Mouse (Mus musculus) limb, embryonic 11.5 days (tissue): ENCODE data around the gene Acp7. TPM values are rescaled to one million over a fixed set of nuclear protein-coding genes. Genes with fewer than 3 reads are reported as not detected.

Experiments used
- ATAC-seq: fragments of 200-750 bp; cut with Nextera tagmentation; 2 replicates; pipeline ENCODE4 v1.8.0; 2017; ENCODE audit warnings: low read depth; ENCODE audit not compliant: insufficient number of reproducible peaks, low FRiP score, low TSS enrichment
- DNase-seq: peaks from one replicate; pipeline ENCODE4 v3.0.0-alpha.2; 2015; ENCODE audit warnings: low spot score
- H3K27ac ChIP-seq: fragments of 300-500 bp; sonication (generic); replicated peaks from 2 replicates; pipeline ENCODE4 v1.5.1; 2014; ENCODE audit warnings: low read depth, mild to moderate bottlenecking, low read length
- H3K27me3 ChIP-seq: fragments of 300-500 bp; sonication (generic); 2 replicates; pipeline ENCODE4 v1.6.1; 2014; ENCODE audit warnings: mild to moderate bottlenecking, low read length, mixed read lengths; ENCODE audit not compliant: control insufficient read depth, insufficient read depth
- H3K36me3 ChIP-seq: fragments of 300-500 bp; sonication (generic); 2 replicates; pipeline ENCODE4 v1.6.1; 2014; ENCODE audit warnings: mild to moderate bottlenecking, low read length, moderate library complexity, mixed read lengths; ENCODE audit not compliant: control insufficient read depth, insufficient read depth
- H3K4me1 ChIP-seq: fragments of 300-500 bp; sonication (generic); 2 replicates; pipeline ENCODE4 v1.6.1; 2014; ENCODE audit warnings: low read length, mixed read lengths; ENCODE audit not compliant: control insufficient read depth, insufficient read depth
- H3K4me2 ChIP-seq: fragments of 300-500 bp; sonication (generic); 2 replicates; pipeline ENCODE4 v1.6.1; 2014; ENCODE audit warnings: low read depth, mild to moderate bottlenecking, moderate library complexity; ENCODE audit not compliant: severe bottlenecking
- H3K4me3 ChIP-seq: fragments of 300-500 bp; sonication (generic); 2 replicates; pipeline ENCODE4 v1.5.1; 2014; ENCODE audit warnings: low read depth, low read length
- H3K9ac ChIP-seq: fragments of 300-500 bp; sonication (generic); 2 replicates; pipeline ENCODE4 v1.6.1; 2014; ENCODE audit warnings: mild to moderate bottlenecking, low read length
- H3K9me3 ChIP-seq: fragments of 300-500 bp; sonication (generic); 2 replicates; pipeline ENCODE4 v1.6.1; 2016; ENCODE audit warnings: low read length; ENCODE audit not compliant: control insufficient read depth
- WGBS: fragments of 180-500 bp; shearing (Covaris S2); extraction: QIAGEN DNeasy Blood & Tissue Kit; methylation state at CpG from one replicate; pipeline ENCODE4 v1.1.7; 2014; 5-methylcytosine and 5-hydroxymethylcytosine counted together
- polyA plus RNA-seq: library from polyadenylated mRNA; unstranded; fragments of >200 nt; fragmentation: Nextera tagmentation; extraction: Ambion mirVana; gene quantifications from 2 replicates; pipeline ENCODE4 v1.2.1, GENCODE M21; 2014

Gene Acp7
- polyA plus RNA-seq, 1 experiment from 2014 or later: not detected

GRCm38 (mm10) chr7:28567539-28567938, 63.6 kb downstream of the Acp7 start:
- no peak for DNase-seq
- H3K4me2 ChIP-seq: no peak overlapping the region
- no peaks in the 10 kb centered on the region for H3K9me3 ChIP-seq
- no peak for ATAC-seq
- no peaks in the 10 kb centered on the region for H3K27me3 ChIP-seq
- no peaks in the 10 kb centered on the region for H3K4me1 ChIP-seq
- H3K9ac ChIP-seq: no peak overlapping the region
- peaks cover 22% of the 10 kb centered on the region for H3K36me3 ChIP-seq
- H3K4me3 ChIP-seq: no peak overlapping the region
- H3K27ac ChIP-seq: no peak overlapping the region
- 88% methylated on average over 4 of the region's 4 CpGs for WGBS

- ATAC-seq (no peak), DNase-seq (no peak)
- Histone ChIP-seq H3K36me3 (peaks cover 30% of the 10 kb centered on the region), H3K4me1 (no peaks in the 10 kb centered on the region), H3K9ac (no peak overlapping the region), H3K4me3 (no peak overlapping the region), H3K27ac (no peak overlapping the region), H3K9me3 (no peaks in the 10 kb centered on the region), H3K4me2 (no peak overlapping the region), H3K27me3 (no peaks in the 10 kb centered on the region)
- WGBS: 84% methylated on average over 5 of the region's 5 CpGs
Measured at GRCm38 (mm10) chr7:28565407-28565806, 65.7 kb downstream of the Acp7 start.

GRCm38 (mm10) chr7:28562951-28563350, 68.2 kb downstream of the Acp7 start:
- H3K4me1 ChIP-seq: no peaks in the 10 kb centered on the region
- no peak overlapping the region for H3K4me2 ChIP-seq
- H3K27me3 ChIP-seq: no peaks in the 10 kb centered on the region
- H3K9ac ChIP-seq: no peak overlapping the region
- WGBS: 91% methylated on average over 13 of the region's 13 CpGs
- no peak overlapping the region for H3K4me3 ChIP-seq
- DNase-seq (no peak), ATAC-seq (no peak)
- H3K36me3 ChIP-seq: peaks cover 36% of the 10 kb centered on the region
- no peaks in the 10 kb centered on the region for H3K9me3 ChIP-seq
- H3K27ac ChIP-seq: no peak overlapping the region

- WGBS: 93% methylated on average over 13 of the region's 13 CpGs
- Histone ChIP-seq H3K27me3 (no peaks in the 10 kb centered on the region), H3K4me1 (no peaks in the 10 kb centered on the region), H3K9me3 (no peaks in the 10 kb centered on the region), H3K4me2 (no peak overlapping the region), H3K27ac (no peak overlapping the region), H3K9ac (no peak overlapping the region), H3K4me3 (no peak overlapping the region), H3K36me3 (peaks cover 32% of the 10 kb centered on the region)
- ATAC-seq: no peak
- no peak for DNase-seq
Measured at GRCm38 (mm10) chr7:28562371-28562770, 68.8 kb downstream of the Acp7 start.

DNA sequence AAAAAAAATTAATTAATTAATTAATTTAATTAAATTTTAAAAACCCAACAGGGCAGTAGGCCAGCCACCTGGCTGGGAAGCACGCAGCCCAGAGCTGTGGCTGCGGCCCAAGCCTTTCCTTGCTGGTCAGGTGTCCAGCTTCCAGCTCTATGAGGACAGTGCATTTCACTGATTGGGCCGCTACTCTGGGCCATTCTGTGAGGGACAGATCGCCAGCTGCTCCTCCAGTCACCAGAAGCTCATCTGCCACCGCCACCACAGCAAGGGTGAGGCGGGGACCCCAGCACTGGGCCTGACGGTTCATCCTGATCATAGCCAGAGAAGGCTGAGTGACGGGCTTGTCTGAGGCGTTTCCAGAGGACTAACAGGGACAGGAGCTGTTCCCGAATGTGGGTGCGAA, 69.2 kb downstream of the Acp7 start:
- Histone ChIP-seq H3K4me3 (no peak overlapping the region), H3K9me3 (no peaks in the 10 kb centered on the region), H3K27ac (no peak overlapping the region), H3K4me1 (no peaks in the 10 kb centered on the region), H3K27me3 (no peaks in the 10 kb centered on the region), H3K4me2 (no peak overlapping the region), H3K9ac (no peak overlapping the region), H3K36me3 (peaks cover 31% of the 10 kb centered on the region)
- no peak for ATAC-seq
- 89% methylated on average over 11 of the region's 11 CpGs for WGBS
- no peak for DNase-seq

DNA sequence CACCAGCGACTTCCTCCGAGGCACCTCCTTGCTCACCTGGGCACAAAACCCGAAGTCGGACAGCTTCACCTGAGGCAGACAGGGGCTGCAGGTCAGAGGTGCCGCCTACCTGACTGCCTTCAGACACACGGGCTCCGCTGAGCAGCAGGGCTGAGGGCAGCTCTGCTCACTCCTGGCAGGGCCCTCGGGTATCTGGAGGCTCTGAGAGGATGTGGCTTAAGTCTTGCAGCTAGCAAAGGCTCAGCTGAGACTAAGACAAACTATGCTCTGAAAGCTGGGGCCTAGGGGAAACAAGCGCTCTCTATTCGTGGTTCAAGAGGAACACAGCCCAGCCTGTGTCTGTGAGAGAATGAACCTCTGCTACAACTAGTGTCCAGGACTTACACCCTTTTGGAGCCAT, 70.3 kb downstream of the Acp7 start:
- Histone ChIP-seq H3K36me3 (peaks cover 29% of the 10 kb centered on the region), H3K27ac (no peak overlapping the region), H3K27me3 (no peaks in the 10 kb centered on the region), H3K4me1 (no peaks in the 10 kb centered on the region), H3K9me3 (no peaks in the 10 kb centered on the region), H3K4me3 (no peak overlapping the region), H3K4me2 (no peak overlapping the region), H3K9ac (no peak overlapping the region)
- 95% methylated on average over 10 of the region's 10 CpGs for WGBS
- DNase-seq (no peak), ATAC-seq (no peak)

- Histone ChIP-seq H3K27ac (no peak overlapping the region), H3K9ac (no peak overlapping the region), H3K4me3 (no peak overlapping the region), H3K36me3 (peaks cover 16% of the 10 kb centered on the region), H3K4me1 (no peaks in the 10 kb centered on the region), H3K9me3 (no peaks in the 10 kb centered on the region), H3K27me3 (no peaks in the 10 kb centered on the region), H3K4me2 (no peak overlapping the region)
- ATAC-seq: no peak
- no peak for DNase-seq
- 45% methylated on average over 4 of the region's 4 CpGs for WGBS
Measured at GRCm38 (mm10) chr7:28558486-28558885, 72.6 kb downstream of the Acp7 start.

GRCm38 (mm10) chr7:28557708-28558107, 73.4 kb downstream of the Acp7 start:
- no peak for ATAC-seq

More at GRCm38 (mm10) chr7:28557708-28558107, 73.4 kb downstream of the Acp7 start:
- Histone ChIP-seq H3K9me3 (no peaks in the 10 kb centered on the region; the same call in 1 of the 2 replicates), H3K36me3 (peaks cover 14% of the 10 kb centered on the region), H3K27me3 (no peaks in the 10 kb centered on the region), H3K4me1 (no peaks in the 10 kb centered on the region), H3K27ac (no peak overlapping the region), H3K9ac (no peak overlapping the region), H3K4me2 (no peak overlapping the region), H3K4me3 (no peak overlapping the region)
- DNase-seq: no peak
- 74% methylated on average over 6 of the region's 6 CpGs for WGBS
